ENCODE assay signal across 8 mouse cellular contexts in genomic region chr7:135790978-135791377, GRCm38 (mm10).
DNase-seq lines count a peak whose midpoint lies in the region; ATAC-seq and TF ChIP-seq lines count a peak whose summit lies in the region.

No protein-coding gene starts in this region.

- no peak overlapping the region for H3K27ac ChIP-seq in lung, postnatal 0 days (ENCODE audit: low read length)

- peak; percentile 94 for TF ChIP-seq CTCF in lung, postnatal 0 days (IDR thresholded peaks at IDR 0.05)

- WGBS in lung, postnatal 0 days = 4% methylated on average over 3 of the region's 3 CpGs

- peak; percentile 64 for ATAC-seq in granulocyte monocyte progenitor cell, adult 5-6 weeks (replicated peaks; ENCODE audit: poor library complexity, severe bottlenecking)
- ATAC-seq in lung, postnatal 0 days = no peak
- ATAC-seq in inflammation-experienced regulatory T-cells, adult 6 months = no peak

- H3K4me3 ChIP-seq in lung, postnatal 0 days (ENCODE audit: low read depth, low read length) = no peak overlapping the region

- H3K9me3 ChIP-seq in lung, postnatal 0 days (ENCODE audit: low read length) = no peaks in the 10 kb centered on the region

- no peak for TF ChIP-seq EP300 in lung, postnatal 0 days (IDR thresholded peaks at IDR 0.05)

- no peaks in the 10 kb centered on the region for H3K4me1 ChIP-seq in lung, postnatal 0 days (ENCODE audit: insufficient read depth, low read depth, low read length)

- DNase-seq in CD8-positive naive resting alpha-beta T cell, adult 2 months (ENCODE audit: low read depth in 2 of 2, low spot score in 2 of 2) = peak; percentile 8 to 18
- peak; percentile 57 for DNase-seq in R1 (ENCODE audit: low read depth, low spot score)
- peak; percentile 50 to 56 for DNase-seq in cerebellum, postnatal 36 days
- DNase-seq in layer of hippocampus, adult 9-11 months = peak; percentile 34
- peak; percentile 64 for DNase-seq in lung, postnatal 0 days (ENCODE audit: low spot score)
- peak; percentile 72 to 82 for DNase-seq in right cerebral cortex, postnatal 10 days (ENCODE audit: low spot score in 2 of 2)

- no peaks in the 10 kb centered on the region for H3K36me3 ChIP-seq in lung, postnatal 0 days (ENCODE audit: insufficient read depth, low read length)

- H3K27me3 ChIP-seq in lung, postnatal 0 days (replicated peaks; ENCODE audit: insufficient read depth, low read length) = no peaks in the 10 kb centered on the region

- H3K4me2 ChIP-seq in lung, postnatal 0 days (replicated peaks; ENCODE audit: low read depth, low read length) = no peak overlapping the region

- H3K9ac ChIP-seq in lung, postnatal 0 days (replicated peaks; ENCODE audit: low read depth) = no peak overlapping the region

Comparison
In these comparisons a context has a peak if more than half of its experiments do, and no peak if none do; other contexts are left out.
1. DNase-seq: peak in every context shown above with its lines; median percentile 77 in right cerebral cortex, postnatal 10 days; 64 in lung, postnatal 0 days; 57 in R1; 53 in cerebellum, postnatal 36 days; 34 in layer of hippocampus, adult 9-11 months; 13 in CD8-positive naive resting alpha-beta T cell, adult 2 months.